Mouse (Mus musculus) ovary, adult 2 months (tissue): Measurements from ENCODE around the gene Gm49027. TPM values are rescaled to one million over a fixed set of nuclear protein-coding genes. Genes with fewer than 3 reads are reported as not detected.

Source experiments
- polyA plus RNA-seq: library from polyadenylated mRNA; depleted of rRNA; stranded (reverse); fragments of >200 nt; gene quantifications from 2 replicates; pipeline ENCODE4 v1.2.3, GENCODE M21; 2012; rRNA removed

Gm49027 gene
- 12.2 and 21.7 TPM in 2 replicates for polyA plus RNA-seq

GRCm38 (mm10) chr5:123525281-123525680 is at the start of gene Gm49027:
Gene Gm49027 (minus strand): TSS chr5:123525488.

GRCm38 (mm10) chr5:123572357-123573186 is 47.3 kb upstream of the Gm49027 start, which contains the start of gene Vps33a:
Gene Vps33a (minus strand): TSS chr5:123573038.

GRCm38 (mm10) chr5:123523692-123524392 is 1.4 kb downstream of the Gm49027 start, which contains the start of gene Diablo:
Gene Diablo (minus strand): TSS chr5:123524176.

GRCm38 (mm10) chr5:123510160-123510559 is 15.1 kb downstream of the Gm49027 start, which contains the start of gene B3gnt4:
Gene B3gnt4 (plus strand): TSS chr5:123510460.

GRCm38 (mm10) chr5:123489112-123489785 is 36.0 kb downstream of the Gm49027 start, which contains the start of the genes Lrrc43 and Il31:
Gene Lrrc43 (plus strand): TSS chr5:123489305.
Gene Il31 (minus strand): TSS chr5:123489489.

Other genes with a start within 250 kb of the Gm49027 start
- gene Bcl7a, start 181.7 kb downstream of the Gm49027 start, polyA plus RNA-seq: 7.6 and 9.0 TPM in 2 replicates
- 79.1 and 85.2 TPM in 2 replicates for gene Mlxip, start 130.7 kb downstream of the Gm49027 start, polyA plus RNA-seq
- 2.6 and 2.8 TPM in 2 replicates for gene Lrrc43, start 36.2 kb downstream of the Gm49027 start, polyA plus RNA-seq
- gene Il31, start 36.0 kb downstream of the Gm49027 start, polyA plus RNA-seq: not detected in 2 replicates
- 5.5 and 5.6 TPM in 2 replicates for gene B3gnt4, start 15.0 kb downstream of the Gm49027 start, polyA plus RNA-seq
- 91.8 and 99.0 TPM in 2 replicates for gene Diablo, start 1.3 kb downstream of the Gm49027 start, polyA plus RNA-seq
- gene Vps33a, start 47.5 kb upstream of the Gm49027 start, polyA plus RNA-seq: 14.6 and 15.5 TPM in 2 replicates
- gene Clip1, start 159.1 kb upstream of the Gm49027 start, polyA plus RNA-seq: 16.8 and 19.5 TPM in 2 replicates
- 27.0 and 32.5 TPM in 2 replicates for gene Zcchc8, start 195.6 kb upstream of the Gm49027 start, polyA plus RNA-seq
- 9.5 and 18.1 TPM in 2 replicates for gene Rsrc2, start 223.9 kb upstream of the Gm49027 start, polyA plus RNA-seq
- gene Kntc1, start 224.2 kb upstream of the Gm49027 start, polyA plus RNA-seq: 2.5 and 3.3 TPM in 2 replicates